Mouse (Mus musculus) brain, embryonic 14.5 days (tissue): ENCODE results near the gene Ntan1.

ENCODE experiments used
- CTCF ChIP-seq: fragments of 200-500 bp; IDR thresholded peaks from 2 replicates; pipeline ENCODE4 v1.5.1; 2012; ENCODE audit warnings: inconsistent platforms, mild to moderate bottlenecking, moderate library complexity, borderline replicate concordance; ENCODE audit not compliant: insufficient read depth, insufficient read length; ENCODE audit errors: extremely low read depth
- POLR2A ChIP-seq: fragments of 200-500 bp; IDR thresholded peaks from 2 replicates; pipeline ENCODE4 v1.6.1; 2012; ENCODE audit warnings: mild to moderate bottlenecking, inconsistent platforms, borderline replicate concordance; ENCODE audit not compliant: poor library complexity, insufficient read depth, insufficient read length, severe bottlenecking; ENCODE audit errors: extremely low read depth

DNA sequence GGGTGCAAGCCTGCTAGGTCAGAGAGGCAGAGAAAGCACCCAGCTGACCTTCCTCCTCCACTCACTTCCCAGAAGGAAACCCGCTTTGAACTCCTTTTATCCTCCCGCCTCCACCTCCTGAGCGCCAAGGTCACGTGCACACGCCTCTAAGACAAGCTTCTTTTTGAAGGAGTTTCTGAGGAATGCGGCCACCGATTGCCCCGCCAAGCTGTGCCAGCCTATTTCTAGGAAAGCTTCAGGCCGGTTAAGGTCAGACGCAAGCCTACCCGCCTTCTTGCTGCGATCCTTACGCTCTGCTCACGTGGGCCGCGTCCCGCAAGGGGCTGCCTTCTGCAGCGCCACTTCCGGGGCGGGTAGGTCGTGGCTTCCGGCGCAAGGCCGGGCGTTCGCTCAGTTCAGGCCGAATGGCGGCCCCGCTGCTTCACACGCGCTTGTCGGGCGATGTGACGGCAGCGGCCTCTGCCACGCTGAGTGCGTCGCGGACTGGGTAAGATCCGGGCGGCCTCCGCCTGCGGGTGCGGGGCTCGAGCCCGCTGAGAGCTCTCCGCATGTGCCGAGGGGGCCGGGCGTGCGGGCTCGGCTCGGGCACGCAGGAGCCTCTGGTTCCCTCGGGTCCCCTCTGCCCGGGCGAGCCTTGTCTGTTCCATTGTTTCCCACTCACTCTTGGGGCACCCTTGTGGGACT lies 38.1 kb upstream of the Ntan1 start, which contains the start of gene Rrn3:
- TF ChIP-seq POLR2A = peak; percentile 90
- no peak for TF ChIP-seq CTCF
